Mouse (Mus musculus) forebrain, embryonic 11.5 days (tissue): ENCODE data around the gene Dab2ip. TPM values are rescaled to one million over a fixed set of nuclear protein-coding genes. Genes with fewer than 3 reads are reported as not detected.
A peak's percentile ranks its signal among the peaks of the same experiment; 100 is the strongest.

Experiments used
- ATAC-seq: fragments of 200-750 bp; cut with Nextera tagmentation; replicated peaks from 2 replicates; pipeline ENCODE4 v1.8.0; 2017; ENCODE audit warnings: moderate TSS enrichment; ENCODE audit not compliant: low FRiP score
- DNase-seq: peaks from one replicate; pipeline ENCODE4 v3.0.0-alpha.2; 2017; ENCODE audit warnings: low spot score
- H3K27ac ChIP-seq: fragments of 300-500 bp; sonication (generic); 2 replicates; pipeline ENCODE4 v1.5.1; 2014; ENCODE audit warnings: low read depth, low read length
- H3K27me3 ChIP-seq: fragments of 300-500 bp; sonication (generic); 2 replicates; pipeline ENCODE4 v1.6.1; 2014; ENCODE audit warnings: mild to moderate bottlenecking, low read length, mixed read lengths; ENCODE audit not compliant: control insufficient read depth, insufficient read depth
- H3K36me3 ChIP-seq: fragments of 300-500 bp; sonication (generic); 2 replicates; pipeline ENCODE4 v1.6.1; 2014; ENCODE audit warnings: mild to moderate bottlenecking, low read length, moderate library complexity, mixed read lengths; ENCODE audit not compliant: control insufficient read depth, insufficient read depth
- H3K4me1 ChIP-seq: fragments of 300-500 bp; sonication (generic); replicated peaks from 2 replicates; pipeline ENCODE4 v1.6.1; 2014; ENCODE audit warnings: low read length, mixed read lengths; ENCODE audit not compliant: control insufficient read depth, insufficient read depth
- H3K4me2 ChIP-seq: fragments of 300-500 bp; sonication (generic); 2 replicates; pipeline ENCODE4 v1.6.1; 2014; ENCODE audit warnings: low read depth, mild to moderate bottlenecking, low read length, moderate library complexity, mixed read lengths; ENCODE audit not compliant: severe bottlenecking
- H3K4me3 ChIP-seq: fragments of 300-500 bp; sonication (generic); 2 replicates; pipeline ENCODE4 v1.5.1; 2014; ENCODE audit warnings: low read depth, low read length
- H3K9ac ChIP-seq: fragments of 300-500 bp; sonication (generic); 2 replicates; pipeline ENCODE4 v1.6.1; 2014; ENCODE audit warnings: low read length
- H3K9me3 ChIP-seq: fragments of 300-500 bp; sonication (generic); 2 replicates; pipeline ENCODE4 v1.6.1; 2016; ENCODE audit warnings: low read length, mixed read lengths; ENCODE audit not compliant: control insufficient read depth
- WGBS: fragments of 180-500 bp; shearing (Covaris S2); extraction: QIAGEN DNeasy Blood & Tissue Kit; methylation state at CpG from one replicate; pipeline ENCODE4 v1.1.7; 2014; 5-methylcytosine and 5-hydroxymethylcytosine counted together
- polyA plus RNA-seq: library from polyadenylated mRNA; unstranded; fragments of >200 nt; fragmentation: Nextera tagmentation; extraction: Ambion mirVana; gene quantifications from 2 replicates; pipeline ENCODE4 v1.2.1, GENCODE M21; 2014

Gene Dab2ip
- polyA plus RNA-seq, 1 experiment from 2014 or later, result 51.5 TPM

DNA sequence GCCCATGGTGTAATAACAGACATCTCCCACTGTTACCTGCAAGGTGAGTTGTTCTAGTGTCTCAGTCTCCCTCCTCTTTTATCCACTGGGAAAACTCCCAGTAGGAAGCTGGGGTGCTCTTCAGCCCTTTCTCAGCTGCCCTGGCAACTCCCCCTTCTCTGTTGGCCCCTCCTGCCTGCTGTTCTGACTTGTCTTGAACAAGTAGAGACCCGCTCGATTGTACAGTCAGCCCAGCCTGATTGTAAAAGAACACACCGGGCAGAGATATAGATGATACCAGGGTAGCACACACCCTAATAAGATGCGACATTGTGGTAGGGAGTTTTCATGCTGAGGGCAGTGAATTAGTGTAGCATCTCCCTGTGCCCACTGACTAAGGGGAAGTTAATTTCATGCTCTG, 111.2 kb downstream of the Dab2ip start:
- ATAC-seq (no peak), DNase-seq (no peak)
- Histone ChIP-seq H3K27me3 (no peaks in the 10 kb centered on the region), H3K4me2 (no peak overlapping the region), H3K4me3 (no peak overlapping the region), H3K9me3 (no peaks in the 10 kb centered on the region), H3K36me3 (no peaks in the 10 kb centered on the region), H3K9ac (no peak overlapping the region), H3K27ac (no peak overlapping the region), H3K4me1 (peaks cover 11% of the 10 kb centered on the region)
- 79% methylated on average over 4 of the region's 4 CpGs for WGBS

DNA sequence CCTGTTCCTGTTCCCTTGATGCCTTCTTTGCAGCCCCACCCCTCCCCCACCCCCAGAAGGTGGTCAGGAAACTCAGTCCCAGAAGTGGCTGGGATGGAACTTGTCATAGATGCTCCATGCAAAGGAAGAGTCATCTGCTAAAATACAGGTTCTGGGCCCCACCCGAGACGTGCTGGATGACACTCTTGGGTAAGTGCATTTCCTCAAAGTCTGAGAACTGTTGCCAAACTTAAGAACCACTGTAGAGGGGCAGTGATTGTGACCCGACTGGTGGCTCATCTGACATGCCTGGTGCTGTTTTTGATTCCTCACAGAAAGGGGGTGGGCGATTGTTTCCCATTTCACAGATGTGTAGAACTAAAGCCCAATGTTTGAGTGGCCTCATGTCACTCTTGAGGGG, 111.7 kb downstream of the Dab2ip start:
- WGBS, result 81% methylated on average over 4 of the region's 4 CpGs
- Histone ChIP-seq H3K4me1 (peaks cover 8% of the 10 kb centered on the region), H3K4me2 (no peak overlapping the region), H3K27me3 (no peaks in the 10 kb centered on the region), H3K4me3 (no peak overlapping the region), H3K9me3 (no peaks in the 10 kb centered on the region), H3K9ac (no peak overlapping the region), H3K36me3 (no peaks in the 10 kb centered on the region), H3K27ac (no peak overlapping the region)
- no peak for DNase-seq
- ATAC-seq, result no peak

DNA sequence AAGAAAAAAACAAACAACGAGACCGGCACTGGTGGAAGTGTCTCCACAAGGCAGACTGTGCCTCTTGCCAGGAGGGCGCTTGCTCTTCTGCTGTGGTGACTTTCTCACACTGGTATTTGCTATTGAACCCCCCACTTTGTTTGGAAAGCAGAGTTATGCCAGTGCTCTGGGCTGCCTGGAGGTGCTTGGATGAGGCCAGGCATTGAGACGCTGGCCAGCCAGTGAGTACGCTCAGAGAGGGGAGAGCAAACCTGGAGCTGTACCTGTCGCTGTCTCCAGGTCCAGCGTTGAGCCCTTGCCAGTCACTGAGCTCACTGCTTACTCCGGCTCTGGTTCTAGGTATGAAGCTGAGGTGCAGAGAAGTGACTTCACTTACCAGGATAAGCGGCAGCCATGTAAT, 112.2 kb downstream of the Dab2ip start:
- no peak overlapping the region for H3K27ac ChIP-seq
- H3K36me3 ChIP-seq, result no peaks in the 10 kb centered on the region

DNA sequence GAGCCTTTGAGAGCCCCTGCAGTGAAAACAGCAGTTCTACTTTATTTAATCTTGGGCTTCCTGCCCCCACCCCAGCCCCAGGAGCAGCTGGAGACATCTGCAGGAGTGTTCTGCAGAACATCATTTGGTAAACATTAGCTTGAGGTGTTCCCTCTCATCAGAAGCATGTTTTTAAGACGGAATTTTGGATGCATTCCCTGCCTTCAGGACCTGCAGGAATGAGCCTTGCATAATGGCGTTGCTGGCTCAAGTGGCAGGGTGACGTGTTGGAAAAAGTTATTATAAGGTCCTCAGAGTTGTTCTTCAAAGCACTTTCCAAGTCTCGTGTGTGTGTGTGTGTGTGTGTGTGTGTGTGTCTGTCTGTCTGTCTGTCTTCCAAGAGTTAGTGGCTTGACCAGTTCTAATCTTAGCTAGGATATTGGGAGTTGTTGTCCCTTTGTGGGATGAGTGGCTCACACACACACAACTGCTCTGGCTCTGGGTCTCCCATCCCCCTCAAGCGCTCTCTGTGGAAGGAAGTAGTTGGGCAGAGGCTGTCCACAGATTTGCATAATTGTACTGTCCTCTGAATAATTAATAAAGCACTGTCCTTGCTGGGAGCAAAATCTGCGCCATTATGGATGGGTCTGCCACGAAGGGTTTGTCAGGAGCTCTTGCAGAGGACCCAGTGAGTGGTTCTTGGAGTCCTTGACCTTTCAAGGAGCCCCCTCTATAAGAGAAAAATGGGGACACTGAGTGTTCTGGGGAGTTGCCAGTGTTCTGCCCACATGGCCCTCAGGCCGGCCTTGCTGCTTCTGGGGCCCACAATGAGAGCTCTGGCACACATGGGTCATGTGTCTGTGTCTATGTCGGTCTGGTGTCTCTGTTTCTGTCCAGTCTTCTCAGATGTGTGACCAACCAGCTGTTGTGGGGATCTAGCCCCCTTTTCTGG, 114.2 kb downstream of the Dab2ip start:
- WGBS, result 86% methylated on average over 9 of the region's 9 CpGs
- H3K9ac ChIP-seq, result no peak overlapping the region
- H3K4me1 ChIP-seq, result peaks cover 21% of the 10 kb centered on the region
- no peak overlapping the region for H3K4me3 ChIP-seq
- no peak overlapping the region for H3K4me2 ChIP-seq
- H3K9me3 ChIP-seq, result no peaks in the 10 kb centered on the region
- H3K36me3 ChIP-seq, result no peaks in the 10 kb centered on the region
- no peak overlapping the region for H3K27ac ChIP-seq
- no peak for DNase-seq
- no peaks in the 10 kb centered on the region for H3K27me3 ChIP-seq
- ATAC-seq, result no peak

More for the DNA sequence above, 112.2 kb downstream of the Dab2ip start:
- no peak overlapping the region for H3K4me3 ChIP-seq
- DNase-seq, result no peak
- peaks cover 8% of the 10 kb centered on the region for H3K4me1 ChIP-seq
- no peak overlapping the region for H3K9ac ChIP-seq
- no peaks in the 10 kb centered on the region for H3K27me3 ChIP-seq
- no peak for ATAC-seq
- no peak overlapping the region for H3K4me2 ChIP-seq
- no peaks in the 10 kb centered on the region for H3K9me3 ChIP-seq
- WGBS, result 88% methylated on average over 9 of the region's 9 CpGs

DNA sequence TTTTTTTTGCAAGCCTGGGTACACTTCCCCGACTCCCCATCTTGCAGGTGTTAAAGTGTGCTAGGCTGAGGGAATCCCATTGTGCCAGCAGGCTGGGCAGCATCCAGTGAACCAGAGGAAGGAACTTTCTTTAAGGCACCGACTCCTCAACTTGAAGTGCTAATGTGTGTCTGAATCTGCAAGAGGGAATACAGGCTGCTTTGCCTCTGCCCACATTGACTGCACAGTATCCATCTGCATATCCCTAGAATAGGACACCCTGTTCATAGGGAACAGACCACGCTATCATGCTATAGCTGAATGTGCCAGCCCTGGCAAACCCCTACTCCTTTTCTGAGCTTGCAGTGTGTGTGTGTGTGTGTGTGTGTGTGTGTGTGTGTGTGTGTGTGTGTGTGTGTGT, 115.1 kb downstream of the Dab2ip start:
- ATAC-seq, result no peak
- 90% methylated on average over 3 of the region's 3 CpGs for WGBS
- peaks cover 31% of the 10 kb centered on the region for H3K4me1 ChIP-seq

DNA sequence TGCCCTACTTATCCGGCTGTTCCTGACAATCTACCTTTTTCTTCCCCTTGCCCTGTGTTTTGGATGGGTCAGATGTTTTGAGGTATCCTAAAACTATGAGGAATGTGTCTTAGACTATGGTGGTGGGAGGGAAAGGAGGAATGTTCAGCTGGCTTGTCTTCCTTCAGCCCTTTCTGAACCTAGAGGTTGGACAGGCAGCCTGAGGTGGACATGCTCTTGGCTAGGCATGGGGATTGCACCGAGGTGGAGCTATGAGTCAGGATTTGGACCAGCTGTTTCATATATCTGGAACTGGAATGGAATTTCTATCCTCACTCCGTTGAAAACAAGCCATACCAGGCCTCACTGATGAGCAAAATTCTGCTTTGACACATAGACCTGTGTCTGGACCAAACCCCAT, 115.9 kb downstream of the Dab2ip start:
- H3K36me3 ChIP-seq, result no peaks in the 10 kb centered on the region
- H3K27ac ChIP-seq, result no peak overlapping the region
- no peaks in the 10 kb centered on the region for H3K27me3 ChIP-seq
- no peak overlapping the region for H3K4me2 ChIP-seq
- WGBS, result 91% methylated on average over 3 of the region's 3 CpGs
- H3K4me3 ChIP-seq, result no peak overlapping the region
- DNase-seq (no peak), ATAC-seq (no peak)
- no peak overlapping the region for H3K9ac ChIP-seq
- H3K4me1 ChIP-seq, result peaks cover 33% of the 10 kb centered on the region
- no peaks in the 10 kb centered on the region for H3K9me3 ChIP-seq

More for the DNA sequence above, 115.1 kb downstream of the Dab2ip start:
- H3K27me3 ChIP-seq, result no peaks in the 10 kb centered on the region
- H3K36me3 ChIP-seq, result no peaks in the 10 kb centered on the region
- no peak overlapping the region for H3K27ac ChIP-seq
- no peak overlapping the region for H3K4me2 ChIP-seq
- no peak for DNase-seq
- no peak overlapping the region for H3K9ac ChIP-seq
- H3K9me3 ChIP-seq, result no peaks in the 10 kb centered on the region
- H3K4me3 ChIP-seq, result no peak overlapping the region

DNA sequence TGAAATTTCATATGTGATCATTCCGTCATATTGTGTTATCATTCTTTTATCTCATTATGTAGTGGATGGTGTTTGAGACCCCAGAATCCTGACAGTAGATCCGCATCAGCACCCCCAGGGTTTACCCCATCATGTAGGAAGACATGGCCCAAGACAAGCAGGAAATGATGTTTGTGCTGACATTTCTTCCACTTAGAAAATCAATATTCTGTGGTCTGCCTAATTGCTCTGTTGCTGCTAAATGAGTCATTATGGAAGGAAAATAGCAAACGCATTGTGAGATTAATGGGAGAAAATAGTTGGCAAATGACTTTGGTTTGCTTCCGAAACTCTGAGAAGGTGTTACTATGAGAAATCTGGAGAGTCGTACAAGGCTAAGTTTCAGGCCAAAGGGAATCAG, 116.4 kb downstream of the Dab2ip start:
- Histone ChIP-seq H3K9ac (no peak overlapping the region), H3K27me3 (no peaks in the 10 kb centered on the region), H3K27ac (no peak overlapping the region), H3K36me3 (no peaks in the 10 kb centered on the region), H3K4me3 (no peak overlapping the region), H3K4me1 (peaks cover 31% of the 10 kb centered on the region), H3K9me3 (no peaks in the 10 kb centered on the region), H3K4me2 (no peak overlapping the region)
- ATAC-seq, result no peak
- DNase-seq, result no peak
- WGBS, result 86% methylated on average over 5 of the region's 5 CpGs

DNA sequence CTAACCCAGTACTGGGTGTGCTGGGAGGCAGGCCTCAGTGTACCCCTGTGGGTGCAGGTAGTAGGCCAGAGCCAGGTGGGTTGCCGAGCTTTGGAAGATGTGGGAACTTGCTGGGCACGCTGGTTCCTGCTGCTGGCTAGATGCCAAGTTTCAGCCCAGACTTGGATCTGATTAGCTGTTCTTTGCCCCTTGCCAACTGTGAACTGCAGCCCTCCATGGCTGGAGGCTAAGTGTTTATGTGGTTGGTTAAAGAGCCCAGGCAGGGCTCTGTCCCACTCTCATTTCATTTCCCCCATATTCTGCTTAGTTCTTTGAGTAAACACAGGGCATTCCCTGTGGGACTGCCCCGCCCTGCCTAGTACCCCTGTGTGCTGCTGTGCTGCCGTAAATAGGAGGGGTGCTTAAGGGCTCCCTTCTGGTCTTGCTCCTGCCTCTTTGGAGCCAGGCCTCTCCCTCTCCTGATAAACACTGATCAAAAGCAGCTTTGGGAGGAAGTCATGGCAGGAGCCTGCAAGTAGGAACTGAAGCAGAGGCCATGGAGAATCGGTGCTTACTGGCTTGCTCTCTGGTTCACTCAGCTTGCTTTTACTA, 118.1 kb downstream of the Dab2ip start:
- Histone ChIP-seq H3K27ac (no peak overlapping the region), H3K27me3 (no peaks in the 10 kb centered on the region), H3K36me3 (no peaks in the 10 kb centered on the region), H3K9me3 (no peaks in the 10 kb centered on the region), H3K4me1 (peaks cover 36% of the 10 kb centered on the region), H3K9ac (no peak overlapping the region), H3K4me2 (no peak overlapping the region), H3K4me3 (no peak overlapping the region)
- DNase-seq (peak; percentile 59), ATAC-seq (no peak)
- WGBS, result 67% methylated on average over 5 of the region's 5 CpGs
